Mouse (Mus musculus): ENCODE measurements at regions not wholly inside any gene's neighbourhood (a gene's known extent, or its start where the extent isn't known, plus 50 kb on each side); places are given as distances from the start of the nearest gene placed in this dataset.
"Not testable (repeated sequence)": the region's sequence is repeated elsewhere in the genome, so short reads cannot be mapped to it uniquely, and the experiment has no call there.

DNA sequence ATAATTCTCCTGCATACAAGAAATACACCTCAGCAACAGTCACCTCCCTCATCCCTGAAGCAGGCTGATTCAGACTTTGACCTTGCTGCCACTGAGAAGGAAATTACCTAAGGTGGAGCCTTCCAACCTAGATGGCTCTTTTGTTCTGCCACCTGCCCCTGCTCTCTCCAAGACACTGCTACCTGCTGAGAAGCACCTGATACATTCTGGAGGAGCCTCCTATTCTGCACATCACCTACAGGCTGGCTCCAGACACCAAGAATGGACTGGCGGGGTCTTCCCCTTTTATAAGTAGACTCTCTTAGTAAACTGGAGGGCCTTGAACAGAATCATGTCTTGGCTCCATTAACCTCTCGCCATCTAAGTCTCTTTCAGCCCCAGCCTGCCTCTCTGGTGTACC, 1149.5 kb upstream of the 2610301B20Rik start:
- not testable (repeated sequence) for H3K4me1 ChIP-seq (ENCODE audit: control insufficient read depth, insufficient read depth, low read length); H3K4me3 ChIP-seq (replicated peaks; ENCODE audit: control insufficient read depth, low read depth, low read length); H3K27ac ChIP-seq (ENCODE audit: control insufficient read depth, insufficient read depth, low read depth, low read length, poor library complexity)
- WGBS, result 79% methylated on average over 2 of the region's 2 CpGs

DNA sequence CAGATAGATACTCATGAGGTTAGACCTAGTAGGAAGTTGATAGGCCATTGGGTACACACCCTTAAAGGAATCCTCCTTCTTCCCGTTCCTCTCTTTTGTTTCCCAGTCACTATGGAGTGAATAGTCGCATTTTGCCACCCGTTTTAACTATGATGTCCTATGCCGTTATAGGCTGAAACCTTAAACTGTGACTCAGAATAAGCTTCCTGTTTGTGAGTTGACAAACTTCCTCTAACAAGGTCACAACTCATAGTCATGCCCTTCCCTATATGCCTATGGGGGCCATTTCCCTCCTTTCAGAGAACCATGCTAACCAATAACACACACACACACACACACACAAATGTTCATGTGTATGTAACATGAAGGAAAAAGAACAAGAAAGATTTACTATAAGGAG, 1136.6 kb upstream of the 2610301B20Rik start:
- Histone ChIP-seq H3K27ac (ENCODE audit: control insufficient read depth, insufficient read depth, low read depth, low read length, poor library complexity) (no peak overlapping the region), H3K4me3 (replicated peaks; ENCODE audit: control insufficient read depth, low read depth, low read length) (no peak overlapping the region), H3K4me1 (ENCODE audit: control insufficient read depth, insufficient read depth, low read length) (no peaks in the 10 kb centered on the region)
- 23% methylated on average over 4 of the region's 4 CpGs for WGBS
- no peak for TF ChIP-seq CTCF (IDR thresholded peaks at IDR 0.05; ENCODE audit: control insufficient read depth, insufficient read depth, low read length)
- TF ChIP-seq POLR2A (IDR thresholded peaks at IDR 0.05; ENCODE audit: borderline replicate concordance, control insufficient read depth, low read depth, low read length), result no peak

DNA sequence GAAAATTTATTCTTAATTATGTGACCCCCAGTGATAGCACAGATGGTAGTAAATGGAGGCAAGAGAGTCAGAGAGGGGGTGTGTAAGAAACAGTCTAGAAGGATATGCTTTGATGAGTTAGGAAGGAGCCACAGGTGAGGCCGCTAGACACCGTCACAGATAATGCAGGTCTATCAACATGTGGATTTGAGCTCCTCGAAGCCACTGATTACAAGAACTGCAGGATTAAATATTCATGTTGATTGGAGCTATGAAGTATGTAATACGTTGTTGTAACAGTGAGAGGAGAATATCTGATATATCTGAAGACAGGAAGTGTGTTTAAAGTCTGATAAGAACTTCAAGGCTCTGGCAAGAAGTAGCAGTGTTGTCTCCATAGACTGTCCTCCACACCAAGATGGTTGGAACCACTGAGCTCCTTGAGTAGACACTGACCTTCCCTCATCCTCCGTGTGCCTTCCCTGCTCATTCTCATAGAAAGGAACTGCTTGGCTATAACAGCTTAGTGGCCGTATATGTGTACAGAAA, 1126.8 kb upstream of the 2610301B20Rik start:
- no peak overlapping the region for H3K27ac ChIP-seq (ENCODE audit: control insufficient read depth, insufficient read depth, low read depth, low read length, poor library complexity)
- no peak for TF ChIP-seq CTCF (IDR thresholded peaks at IDR 0.05; ENCODE audit: control insufficient read depth, insufficient read depth, low read length)
- TF ChIP-seq POLR2A (IDR thresholded peaks at IDR 0.05; ENCODE audit: borderline replicate concordance, control insufficient read depth, low read depth, low read length), result no peak
- no peak overlapping the region for H3K4me3 ChIP-seq (replicated peaks; ENCODE audit: control insufficient read depth, low read depth, low read length)
- 36% methylated on average over 6 of the region's 6 CpGs for WGBS
- H3K4me1 ChIP-seq (ENCODE audit: control insufficient read depth, insufficient read depth, low read length), result no peaks in the 10 kb centered on the region; the same call in 1 of the 2 replicates

DNA sequence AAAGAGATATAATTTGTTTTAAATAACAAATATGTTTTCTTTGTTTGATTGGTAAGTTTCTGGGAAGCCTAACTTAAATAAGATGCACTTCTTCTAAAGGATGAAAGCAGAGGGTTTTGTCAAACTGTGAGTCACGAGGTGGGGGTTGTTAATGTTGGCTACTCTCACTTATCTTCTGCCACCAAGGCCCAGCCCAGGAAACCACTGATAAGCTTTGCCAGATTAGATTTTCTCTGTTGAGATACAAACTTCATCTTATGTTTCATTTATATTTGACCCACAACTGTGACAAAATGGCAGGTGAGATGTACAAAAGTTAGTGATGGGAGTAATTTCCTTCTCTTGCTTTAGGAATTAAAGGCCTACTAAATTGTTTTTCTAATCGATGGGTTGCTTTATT, 1126.2 kb upstream of the 2610301B20Rik start:
- no peak for TF ChIP-seq CTCF (IDR thresholded peaks at IDR 0.05; ENCODE audit: control insufficient read depth, insufficient read depth, low read length)
- TF ChIP-seq POLR2A (IDR thresholded peaks at IDR 0.05; ENCODE audit: borderline replicate concordance, control insufficient read depth, low read depth, low read length), result no peak
- no peak overlapping the region for H3K4me3 ChIP-seq (replicated peaks; ENCODE audit: control insufficient read depth, low read depth, low read length)
- 49% methylated on average over 2 of the region's 2 CpGs for WGBS
- no peak overlapping the region for H3K27ac ChIP-seq (ENCODE audit: control insufficient read depth, insufficient read depth, low read depth, low read length, poor library complexity)
- no peaks in the 10 kb centered on the region; the same call in 1 of the 2 replicates for H3K4me1 ChIP-seq (ENCODE audit: control insufficient read depth, insufficient read depth, low read length)

DNA sequence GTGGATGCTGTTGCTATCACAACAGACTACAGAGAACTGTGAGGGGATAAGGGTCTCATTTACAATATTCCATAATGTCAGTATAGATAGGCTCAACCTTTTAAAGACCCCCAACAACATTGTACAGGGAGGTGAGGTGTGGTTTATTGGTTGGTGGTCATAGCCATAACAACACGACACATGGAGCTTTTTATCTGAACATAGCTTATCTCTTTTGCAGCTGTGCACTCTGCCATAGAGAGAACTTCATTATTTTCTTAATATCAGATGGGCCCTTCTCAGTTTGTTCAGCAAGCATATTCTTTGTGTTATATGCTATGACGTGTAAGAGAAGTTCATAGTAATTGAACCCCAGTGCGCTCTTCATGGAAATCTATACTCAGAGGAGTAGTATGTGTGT, 1124.4 kb upstream of the 2610301B20Rik start:
- Histone ChIP-seq H3K4me1 (ENCODE audit: control insufficient read depth, insufficient read depth, low read length) (no peaks in the 10 kb centered on the region; the same call in 1 of the 2 replicates), H3K27ac (ENCODE audit: control insufficient read depth, insufficient read depth, low read depth, low read length, poor library complexity) (no peak overlapping the region), H3K4me3 (replicated peaks; ENCODE audit: control insufficient read depth, low read depth, low read length) (no peak overlapping the region)
- TF ChIP-seq CTCF (IDR thresholded peaks at IDR 0.05; ENCODE audit: control insufficient read depth, insufficient read depth, low read length) (no peak), POLR2A (IDR thresholded peaks at IDR 0.05; ENCODE audit: borderline replicate concordance, control insufficient read depth, low read depth, low read length) (no peak)
- 72% methylated on average over 3 of the region's 3 CpGs for WGBS

DNA sequence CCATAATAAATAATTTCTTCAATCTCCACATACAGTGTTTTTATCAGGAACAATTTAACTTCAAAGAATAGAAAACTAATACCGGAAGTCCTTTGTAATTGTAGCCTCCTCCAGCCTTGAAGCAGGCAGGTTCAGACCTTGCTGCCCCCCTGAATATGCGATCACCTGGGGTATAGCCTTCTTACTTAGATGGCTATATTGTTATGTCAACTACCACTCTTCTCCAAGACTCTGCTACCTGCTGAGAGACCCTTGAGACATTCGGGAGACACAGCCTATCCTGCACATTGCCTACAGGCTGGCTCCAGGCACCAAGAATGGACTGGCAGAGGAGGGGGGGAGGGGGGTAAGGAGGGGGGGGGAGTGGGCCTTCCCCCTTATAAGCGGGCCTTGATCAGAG, 1123.9 kb upstream of the 2610301B20Rik start:
- WGBS, result 93% methylated on average over 4 of the region's 4 CpGs
- no peak for TF ChIP-seq CTCF (IDR thresholded peaks at IDR 0.05; ENCODE audit: control insufficient read depth, insufficient read depth, low read length)
- no peak for TF ChIP-seq POLR2A (IDR thresholded peaks at IDR 0.05; ENCODE audit: borderline replicate concordance, control insufficient read depth, low read depth, low read length)
- Histone ChIP-seq H3K4me3 (replicated peaks; ENCODE audit: control insufficient read depth, low read depth, low read length) (no peak overlapping the region), H3K4me1 (ENCODE audit: control insufficient read depth, insufficient read depth, low read length) (no peaks in the 10 kb centered on the region; the same call in 1 of the 2 replicates), H3K27ac (ENCODE audit: control insufficient read depth, insufficient read depth, low read depth, low read length, poor library complexity) (no peak overlapping the region)

DNA sequence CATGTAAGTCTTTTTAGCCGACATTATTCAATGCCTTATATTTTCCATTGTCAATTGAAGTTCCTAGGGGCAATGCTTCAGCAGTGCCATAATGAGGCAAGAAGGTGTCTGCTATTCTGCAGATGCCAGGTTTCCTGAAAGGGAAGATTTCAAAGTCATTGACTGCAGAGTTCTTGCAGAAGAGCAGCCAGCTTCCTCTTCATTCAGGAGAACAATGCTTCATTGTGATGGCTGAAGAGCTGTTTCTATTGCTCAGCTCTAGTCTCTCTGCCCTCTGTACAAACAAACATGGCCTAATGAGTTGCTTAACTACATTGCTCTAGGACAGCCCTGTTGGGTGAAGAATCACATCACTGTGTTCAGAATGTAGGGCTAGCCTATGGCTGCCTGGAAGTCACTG, 1111.0 kb upstream of the 2610301B20Rik start:
- Histone ChIP-seq H3K4me1 (ENCODE audit: control insufficient read depth, insufficient read depth, low read length) (no peaks in the 10 kb centered on the region; the same call in 1 of the 2 replicates), H3K27ac (ENCODE audit: control insufficient read depth, insufficient read depth, low read depth, low read length, poor library complexity) (no peak overlapping the region), H3K4me3 (replicated peaks; ENCODE audit: control insufficient read depth, low read depth, low read length) (no peak overlapping the region)
- TF ChIP-seq CTCF (IDR thresholded peaks at IDR 0.05; ENCODE audit: control insufficient read depth, insufficient read depth, low read length) (no peak), POLR2A (IDR thresholded peaks at IDR 0.05; ENCODE audit: borderline replicate concordance, control insufficient read depth, low read depth, low read length) (no peak)
- 70% methylated on average over 1 of the region's 1 CpGs for whole genome bisulfite sequencing

DNA sequence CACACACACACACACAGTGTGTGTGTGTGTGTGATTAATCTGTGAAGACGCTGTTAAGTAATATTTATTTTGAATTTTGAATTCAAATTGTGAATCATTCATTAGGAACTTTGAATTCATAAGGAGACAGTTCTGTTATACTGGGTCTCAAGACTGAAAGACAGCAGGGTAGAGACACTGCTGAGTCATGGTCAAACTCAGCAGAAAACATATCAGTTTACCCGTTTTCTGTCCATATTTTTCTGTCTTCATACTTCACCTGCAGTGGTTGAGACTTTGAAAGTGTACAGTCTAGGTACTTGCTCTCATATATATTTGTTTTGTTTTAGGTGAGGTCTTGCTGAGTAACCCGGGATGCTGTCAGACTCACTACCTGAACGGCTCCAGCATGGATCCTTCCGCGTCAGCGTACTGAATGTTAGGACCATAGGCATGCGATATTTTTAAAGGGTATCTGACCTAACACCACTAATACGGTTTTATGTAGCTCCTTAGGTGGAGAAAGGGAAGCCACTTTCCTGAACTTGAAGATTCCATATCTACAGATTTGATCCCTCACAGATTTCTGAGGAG, 1104.6 kb upstream of the 2610301B20Rik start:
- Histone ChIP-seq H3K27ac (ENCODE audit: control insufficient read depth, insufficient read depth, low read depth, low read length, poor library complexity) (no peak overlapping the region), H3K4me3 (replicated peaks; ENCODE audit: control insufficient read depth, low read depth, low read length) (no peak overlapping the region), H3K4me1 (ENCODE audit: control insufficient read depth, insufficient read depth, low read length) (no peaks in the 10 kb centered on the region)
- TF ChIP-seq CTCF (IDR thresholded peaks at IDR 0.05; ENCODE audit: control insufficient read depth, insufficient read depth, low read length) (no peak), POLR2A (IDR thresholded peaks at IDR 0.05; ENCODE audit: borderline replicate concordance, control insufficient read depth, low read depth, low read length) (no peak)
- WGBS, result 53% methylated on average over 9 of the region's 9 CpGs

All from bone marrow, adult 2 months (tissue).